Mouse (Mus musculus) lung, adult 2 months (tissue): ENCODE measurements around the gene Ddx58.

Experiments used
- CTCF ChIP-seq: fragments of 200-500 bp; IDR thresholded peaks from 2 replicates; pipeline ENCODE4 v1.5.1; 2011; ENCODE audit warnings: mild to moderate bottlenecking, low read length, control low read depth; ENCODE audit not compliant: insufficient read depth
- POLR2A ChIP-seq: fragments of 200-500 bp; IDR thresholded peaks from 2 replicates; pipeline ENCODE4 v1.6.1; 2011; ENCODE audit warnings: low read depth, mild to moderate bottlenecking, control low read depth, low read length, borderline replicate concordance; ENCODE audit errors: extremely low read depth

- TF ChIP-seq POLR2A (no peak), CTCF (no peak)
Measured at GRCm38 (mm10) chr4:40181681-40182080, 57.9 kb downstream of the Ddx58 start.
